Mouse (Mus musculus): ENCODE results near the gene Maip1. TPM values are rescaled to one million over a fixed set of nuclear protein-coding genes. Genes with fewer than 3 reads are reported as not detected.

Gene Maip1
- polyA plus RNA-seq, 1 experiment, result 11.4 TPM

DNA sequence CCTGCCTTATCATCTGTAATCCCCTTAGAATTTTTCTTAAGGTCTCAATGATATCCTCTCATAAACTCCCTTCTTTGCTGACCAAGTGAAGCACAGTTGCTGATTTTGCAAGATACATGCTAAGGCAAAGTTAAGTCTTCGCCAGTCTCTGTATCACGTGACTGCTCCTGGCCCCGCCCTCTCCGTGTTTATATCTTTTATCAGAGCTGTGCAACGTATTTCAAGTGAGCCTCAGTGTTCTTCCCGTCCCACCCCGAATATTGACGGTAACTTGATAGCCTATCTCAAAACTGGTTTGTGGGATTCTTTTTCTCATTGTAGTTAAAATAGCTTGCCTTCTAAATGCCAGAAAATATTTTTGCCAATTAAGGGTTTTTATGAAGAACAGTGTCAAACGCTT is 30.3 kb downstream of the Maip1 start:
- Histone ChIP-seq H3K4me3 (ENCODE audit: low read depth, low read length) (no peak overlapping the region), H3K4me1 (ENCODE audit: control insufficient read depth, insufficient read depth, low read length) (no peaks in the 10 kb centered on the region), H3K27ac (ENCODE audit: insufficient read depth, low read length) (no peak overlapping the region), H3K9me3 (replicated peaks; ENCODE audit: control insufficient read depth, insufficient read depth, low read length, poor library complexity, severe bottlenecking) (no peaks in the 10 kb centered on the region), H3K27me3 (ENCODE audit: control insufficient read depth, insufficient read depth, low read length, poor library complexity, severe bottlenecking) (no peaks in the 10 kb centered on the region; the same call in 1 of the 2 replicates), H3K36me3 (ENCODE audit: control insufficient read depth, insufficient read depth, low read length, poor library complexity, severe bottlenecking) (no peaks in the 10 kb centered on the region), H3K9ac (ENCODE audit: low read depth, poor library complexity, severe bottlenecking) (no peak overlapping the region)
- TF ChIP-seq CTCF (IDR thresholded peaks at IDR 0.05; ENCODE audit: low read depth, low read length) (no peak), EP300 (IDR thresholded peaks at IDR 0.05; ENCODE audit: insufficient read depth, low read depth, low read length) (no peak), POLR2A (IDR thresholded peaks at IDR 0.05; ENCODE audit: insufficient read depth, low read length) (no peak)

DNA sequence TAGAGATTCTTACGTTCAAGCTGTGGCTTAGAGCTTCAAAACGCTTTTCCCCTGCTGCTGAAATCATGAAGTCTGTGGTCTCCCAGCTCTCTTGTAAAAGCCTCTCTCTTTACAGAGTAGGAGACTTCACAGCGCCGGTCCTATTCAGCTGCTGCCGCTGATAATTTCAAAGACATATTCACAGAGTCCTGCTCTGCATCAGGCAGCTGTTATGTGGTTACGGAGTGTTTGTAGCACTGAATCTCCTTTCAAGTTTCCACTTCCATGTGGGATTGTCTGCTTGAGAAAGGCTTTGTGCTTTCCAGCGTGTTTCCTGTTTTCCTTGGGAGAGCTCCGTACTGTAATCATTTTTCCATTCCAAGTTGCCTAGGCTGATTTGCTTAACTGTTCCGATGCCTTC is 30.8 kb downstream of the Maip1 start:
- Histone ChIP-seq H3K4me1 (ENCODE audit: control insufficient read depth, insufficient read depth, low read length) (no peaks in the 10 kb centered on the region), H3K9ac (ENCODE audit: low read depth, poor library complexity, severe bottlenecking) (no peak overlapping the region), H3K4me3 (ENCODE audit: low read depth, low read length) (no peak overlapping the region), H3K27ac (ENCODE audit: insufficient read depth, low read length) (no peak overlapping the region), H3K9me3 (replicated peaks; ENCODE audit: control insufficient read depth, insufficient read depth, low read length, poor library complexity, severe bottlenecking) (no peaks in the 10 kb centered on the region), H3K36me3 (ENCODE audit: control insufficient read depth, insufficient read depth, low read length, poor library complexity, severe bottlenecking) (no peaks in the 10 kb centered on the region), H3K27me3 (ENCODE audit: control insufficient read depth, insufficient read depth, low read length, poor library complexity, severe bottlenecking) (no peaks in the 10 kb centered on the region; the same call in 1 of the 2 replicates)
- TF ChIP-seq POLR2A (IDR thresholded peaks at IDR 0.05; ENCODE audit: insufficient read depth, low read length), result no peak
- no peak for TF ChIP-seq EP300 (IDR thresholded peaks at IDR 0.05; ENCODE audit: insufficient read depth, low read depth, low read length)
- TF ChIP-seq CTCF (IDR thresholded peaks at IDR 0.05; ENCODE audit: low read depth, low read length), result no peak

- no peaks in the 10 kb centered on the region for H3K9me3 ChIP-seq (replicated peaks; ENCODE audit: control insufficient read depth, insufficient read depth, low read length, poor library complexity, severe bottlenecking)
- H3K27me3 ChIP-seq (ENCODE audit: control insufficient read depth, insufficient read depth, low read length, poor library complexity, severe bottlenecking), result no peaks in the 10 kb centered on the region; the same call in 1 of the 2 replicates
- no peak overlapping the region for H3K9ac ChIP-seq (ENCODE audit: low read depth, poor library complexity, severe bottlenecking)
- TF ChIP-seq POLR2A (IDR thresholded peaks at IDR 0.05; ENCODE audit: insufficient read depth, low read length), result no peak
- no peak for TF ChIP-seq EP300 (IDR thresholded peaks at IDR 0.05; ENCODE audit: insufficient read depth, low read depth, low read length)
- TF ChIP-seq CTCF (IDR thresholded peaks at IDR 0.05; ENCODE audit: low read depth, low read length), result no peak
- H3K36me3 ChIP-seq (ENCODE audit: control insufficient read depth, insufficient read depth, low read length, poor library complexity, severe bottlenecking), result no peaks in the 10 kb centered on the region
- H3K4me3 ChIP-seq (ENCODE audit: low read depth, low read length), result no peak overlapping the region
- no peaks in the 10 kb centered on the region for H3K4me1 ChIP-seq (ENCODE audit: control insufficient read depth, insufficient read depth, low read length)
- H3K27ac ChIP-seq (ENCODE audit: insufficient read depth, low read length), result no peak overlapping the region
Observed at GRCm38 (mm10) chr1:57439026-57439425, 32.9 kb downstream of the Maip1 start.

GRCm38 (mm10) chr1:57440771-57441170 is 34.6 kb downstream of the Maip1 start:
- Histone ChIP-seq H3K27ac (ENCODE audit: insufficient read depth, low read length) (no peak overlapping the region), H3K9me3 (replicated peaks; ENCODE audit: control insufficient read depth, insufficient read depth, low read length, poor library complexity, severe bottlenecking) (no peaks in the 10 kb centered on the region)
- TF ChIP-seq EP300 (IDR thresholded peaks at IDR 0.05; ENCODE audit: insufficient read depth, low read depth, low read length) (no peak), CTCF (IDR thresholded peaks at IDR 0.05; ENCODE audit: low read depth, low read length) (no peak), POLR2A (IDR thresholded peaks at IDR 0.05; ENCODE audit: insufficient read depth, low read length) (no peak)

DNA sequence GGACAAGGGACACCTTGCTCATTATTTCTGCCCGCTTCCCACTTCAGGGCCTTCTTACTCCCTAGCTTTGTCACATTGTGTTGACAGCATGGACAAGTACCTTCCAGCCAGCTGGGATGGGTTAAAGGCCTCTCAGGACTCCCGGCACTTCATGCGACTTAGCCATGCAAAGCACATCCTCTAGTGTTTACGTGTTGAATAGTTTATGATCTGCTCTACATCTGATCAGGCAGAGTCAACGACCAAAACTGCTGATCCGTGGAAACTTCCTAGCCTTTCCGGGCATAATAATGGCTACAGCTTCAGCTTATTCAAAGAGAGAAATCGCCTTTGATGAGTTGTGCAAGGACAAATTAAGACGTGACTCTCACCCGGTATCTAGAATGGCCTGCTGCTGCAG is 39.6 kb downstream of the Maip1 start:
- Histone ChIP-seq H3K9ac (ENCODE audit: low read depth, poor library complexity, severe bottlenecking) (no peak overlapping the region), H3K4me1 (ENCODE audit: control insufficient read depth, insufficient read depth, low read length) (peaks cover 3% of the 10 kb centered on the region), H3K9me3 (replicated peaks; ENCODE audit: control insufficient read depth, insufficient read depth, low read length, poor library complexity, severe bottlenecking) (0 out of 2 replicates have a peak, but pooled peaks cover 2% of the 10 kb centered on the region), H3K4me3 (ENCODE audit: low read depth, low read length) (no peak overlapping the region), H3K27ac (ENCODE audit: insufficient read depth, low read length) (no peak overlapping the region), H3K36me3 (ENCODE audit: control insufficient read depth, insufficient read depth, low read length, poor library complexity, severe bottlenecking) (no peaks in the 10 kb centered on the region), H3K27me3 (ENCODE audit: control insufficient read depth, insufficient read depth, low read length, poor library complexity, severe bottlenecking) (no peaks in the 10 kb centered on the region; the same call in 1 of the 2 replicates)
- no peak for TF ChIP-seq POLR2A (IDR thresholded peaks at IDR 0.05; ENCODE audit: insufficient read depth, low read length)
- TF ChIP-seq EP300 (IDR thresholded peaks at IDR 0.05; ENCODE audit: insufficient read depth, low read depth, low read length), result no peak
- no peak for TF ChIP-seq CTCF (IDR thresholded peaks at IDR 0.05; ENCODE audit: low read depth, low read length)

More at GRCm38 (mm10) chr1:57440771-57441170, 34.6 kb downstream of the Maip1 start:
- no peak overlapping the region for H3K4me3 ChIP-seq (ENCODE audit: low read depth, low read length)
- no peaks in the 10 kb centered on the region for H3K4me1 ChIP-seq (ENCODE audit: control insufficient read depth, insufficient read depth, low read length)
- H3K27me3 ChIP-seq (ENCODE audit: control insufficient read depth, insufficient read depth, low read length, poor library complexity, severe bottlenecking), result no peaks in the 10 kb centered on the region; the same call in 1 of the 2 replicates
- H3K36me3 ChIP-seq (ENCODE audit: control insufficient read depth, insufficient read depth, low read length, poor library complexity, severe bottlenecking), result no peaks in the 10 kb centered on the region
- H3K9ac ChIP-seq (ENCODE audit: low read depth, poor library complexity, severe bottlenecking), result no peak overlapping the region

- Histone ChIP-seq H3K36me3 (ENCODE audit: control insufficient read depth, insufficient read depth, low read length, poor library complexity, severe bottlenecking) (no peaks in the 10 kb centered on the region), H3K9ac (ENCODE audit: low read depth, poor library complexity, severe bottlenecking) (no peak overlapping the region), H3K4me3 (ENCODE audit: low read depth, low read length) (no peak overlapping the region), H3K27me3 (ENCODE audit: control insufficient read depth, insufficient read depth, low read length, poor library complexity, severe bottlenecking) (no peaks in the 10 kb centered on the region), H3K27ac (ENCODE audit: insufficient read depth, low read length) (no peak overlapping the region), H3K4me1 (ENCODE audit: control insufficient read depth, insufficient read depth, low read length) (peaks cover 3% of the 10 kb centered on the region), H3K9me3 (replicated peaks; ENCODE audit: control insufficient read depth, insufficient read depth, low read length, poor library complexity, severe bottlenecking) (0 out of 2 replicates have a peak, but pooled peaks cover 3% of the 10 kb centered on the region)
- TF ChIP-seq CTCF (IDR thresholded peaks at IDR 0.05; ENCODE audit: low read depth, low read length) (no peak), POLR2A (IDR thresholded peaks at IDR 0.05; ENCODE audit: insufficient read depth, low read length) (no peak), EP300 (IDR thresholded peaks at IDR 0.05; ENCODE audit: insufficient read depth, low read depth, low read length) (no peak)
Observed at GRCm38 (mm10) chr1:57450241-57450640, 44.1 kb downstream of the Maip1 start.

All from ES-Bruce4 (cell line).